Mouse (Mus musculus) kidney, adult 2 months (tissue): ENCODE measurements around the gene Mta1. TPM values are rescaled to one million over a fixed set of nuclear protein-coding genes. Genes with fewer than 3 reads are reported as not detected.
A peak's percentile ranks its signal among the peaks of the same experiment; 100 is the strongest.

ENCODE experiments used
- DNase-seq: peaks from one replicate; pipeline ENCODE4 v3.0.0; 2021
- H3K27ac ChIP-seq: fragments of 200-500 bp; 2 replicates; pipeline ENCODE4 v1.5.1; 2012; ENCODE audit warnings: low read depth, low read length, control low read depth, inconsistent platforms; ENCODE audit not compliant: insufficient read depth
- H3K27me3 ChIP-seq: fragments of 200-500 bp; replicated peaks from 2 replicates; pipeline ENCODE4 v1.6.1; 2012; ENCODE audit warnings: mild to moderate bottlenecking, moderate library complexity, low read length, inconsistent platforms; ENCODE audit not compliant: control insufficient read depth, insufficient read depth
- H3K36me3 ChIP-seq: fragments of 200-500 bp; 2 replicates; pipeline ENCODE4 v1.6.1; 2012; ENCODE audit warnings: mild to moderate bottlenecking, moderate library complexity, low read length, inconsistent platforms; ENCODE audit not compliant: control insufficient read depth, insufficient read depth
- H3K4me1 ChIP-seq: fragments of 200-500 bp; 2 replicates; pipeline ENCODE4 v1.6.1; 2011; ENCODE audit warnings: low read length; ENCODE audit not compliant: control insufficient read depth, insufficient read depth
- H3K4me3 ChIP-seq: fragments of 200-500 bp; 2 replicates; pipeline ENCODE4 v1.5.1; 2011; ENCODE audit warnings: mild to moderate bottlenecking, low read depth, low read length, control low read depth; ENCODE audit not compliant: insufficient read depth
- CTCF ChIP-seq: fragments of 200-500 bp; conservative IDR thresholded peaks from 2 replicates; pipeline ENCODE4 v1.5.1; 2011; ENCODE audit warnings: low read depth, mild to moderate bottlenecking, control low read depth, low read length, moderate library complexity, mixed read lengths; ENCODE audit not compliant: insufficient read depth, insufficient read length
- POLR2A ChIP-seq: fragments of 200-500 bp; IDR thresholded peaks from one replicate; pipeline ENCODE4 v1.6.1; 2011; ENCODE audit warnings: low read depth, low read length, control low read depth
- WGBS: fragments of 180-500 bp; shearing (Covaris S2); methylation state at CpG from one replicate; pipeline ENCODE4 v1.1.7; 2018; 5-methylcytosine and 5-hydroxymethylcytosine counted together
- polyA plus RNA-seq: library from polyadenylated mRNA; depleted of rRNA; stranded (reverse); fragments of >200 nt; gene quantifications from 2 replicates; pipeline ENCODE4 v1.2.3, GENCODE M21; 2012

Gene Mta1
- polyA plus RNA-seq, 1 experiment, result 39.0 TPM

- 84% methylated on average over 16 of the region's 16 CpGs for WGBS
- Histone ChIP-seq H3K4me1 (peaks cover 10% of the 10 kb centered on the region), H3K27me3 (no peaks in the 10 kb centered on the region), H3K27ac (no peak overlapping the region), H3K36me3 (no peaks in the 10 kb centered on the region), H3K4me3 (no peak overlapping the region)
- DNase-seq, result no peak
- TF ChIP-seq POLR2A (no peak), CTCF (no peak)
Measured at GRCm38 (mm10) chr12:113144886-113145285, 46.8 kb downstream of the Mta1 start.

DNA sequence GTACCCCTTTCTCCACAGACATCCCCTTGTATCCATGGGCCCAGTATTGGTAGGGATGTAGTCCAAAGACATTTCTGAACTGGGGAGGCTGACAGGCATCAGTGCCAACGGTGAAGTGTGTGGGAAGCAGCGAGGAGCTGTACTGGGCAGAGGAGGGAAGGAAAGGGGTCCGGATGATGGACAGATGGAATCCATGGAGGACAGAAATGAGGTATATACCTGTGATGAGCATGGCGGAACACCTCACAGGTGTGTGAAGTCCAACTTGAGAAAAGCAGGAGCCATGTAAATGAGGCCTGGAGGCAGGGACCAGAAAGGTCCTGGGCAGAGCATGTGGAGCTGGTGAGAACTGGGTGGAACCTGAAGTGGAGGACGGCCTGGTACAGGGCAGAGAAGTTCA is 47.5 kb downstream of the Mta1 start:
- Histone ChIP-seq H3K27ac (no peak overlapping the region), H3K36me3 (no peaks in the 10 kb centered on the region), H3K4me3 (no peak overlapping the region), H3K4me1 (peaks cover 10% of the 10 kb centered on the region), H3K27me3 (no peaks in the 10 kb centered on the region)
- TF ChIP-seq CTCF (no peak), POLR2A (no peak)
- WGBS, result 76% methylated on average over 5 of the region's 5 CpGs
- no peak for DNase-seq

DNA sequence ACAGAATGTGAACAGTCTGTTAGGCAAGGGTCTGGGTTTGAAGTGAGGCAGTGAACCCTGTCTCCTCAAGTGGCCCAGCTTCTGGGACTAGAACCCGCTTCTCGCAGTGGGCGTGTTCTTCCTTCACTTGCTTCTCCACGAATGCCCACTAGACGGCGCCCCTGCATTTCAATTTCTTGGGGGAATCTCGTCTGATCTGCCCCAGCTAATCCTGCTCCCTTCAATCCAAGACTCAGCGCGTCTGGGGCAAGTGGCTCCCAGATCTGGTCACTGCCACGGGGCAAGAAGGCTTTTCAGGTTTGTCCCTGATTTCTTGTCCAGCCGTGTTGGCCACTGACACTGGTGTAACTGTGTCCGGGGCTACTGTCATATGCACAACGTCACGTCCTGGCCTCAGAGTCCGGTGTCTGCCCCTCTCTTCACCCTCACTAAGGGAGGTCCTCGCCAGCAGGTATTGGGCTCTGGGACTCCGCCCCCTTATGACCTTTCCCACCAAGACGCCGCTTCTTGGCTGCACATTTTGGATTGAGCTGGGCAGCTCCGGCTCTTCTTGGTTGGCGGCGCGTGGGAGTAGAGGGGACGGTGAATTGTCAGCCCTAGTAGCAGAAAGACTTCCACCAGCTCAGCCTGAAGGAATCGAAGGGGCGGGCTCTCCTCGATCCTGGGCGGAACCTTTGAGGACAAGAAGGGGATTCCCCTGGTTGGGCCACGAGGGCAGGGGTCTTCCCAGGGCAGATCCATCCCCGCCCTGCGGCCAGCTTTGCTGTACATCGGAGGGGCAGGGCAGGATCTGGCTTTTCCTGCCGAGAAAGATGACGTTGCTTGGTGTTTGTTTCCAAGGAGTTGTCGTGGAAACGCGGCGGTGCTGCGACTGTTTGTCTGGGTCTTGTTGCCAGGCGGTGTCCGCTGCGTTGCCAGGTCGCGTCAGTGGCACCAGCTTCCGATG is 48.3 kb downstream of the Mta1 start, which contains the start of gene Crip1:
Gene Crip1 (plus strand): TSS at position 205 of the 946 bp plus-strand sequence.
- WGBS, result 15% methylated on average over 45 of the region's 45 CpGs

DNA sequence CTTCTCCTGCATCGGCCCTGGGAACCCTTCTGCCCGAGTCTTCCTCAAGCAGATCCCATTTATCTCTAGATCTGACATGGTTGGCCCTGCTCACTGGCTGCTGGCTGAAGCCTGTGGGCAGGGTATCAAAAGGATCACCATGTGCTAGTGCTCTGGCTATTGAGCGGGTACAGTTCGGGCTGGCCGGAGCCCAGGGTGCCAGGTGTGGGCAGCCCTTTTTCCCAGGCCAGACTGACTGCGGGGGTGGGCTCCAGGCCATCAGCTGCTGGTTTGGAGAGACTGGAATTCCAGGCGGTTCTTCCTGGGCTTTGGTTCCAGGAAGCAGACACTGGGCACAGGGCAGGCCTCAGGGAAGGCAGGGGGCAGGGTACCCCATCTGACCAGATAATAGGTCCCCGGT is 49.4 kb downstream of the Mta1 start:
- Histone ChIP-seq H3K4me1 (peaks cover 21% of the 10 kb centered on the region), H3K4me3 (no peak overlapping the region), H3K27me3 (no peaks in the 10 kb centered on the region), H3K27ac (no peak overlapping the region), H3K36me3 (no peaks in the 10 kb centered on the region)
- DNase-seq, result no peak
- 74% methylated on average over 8 of the region's 8 CpGs for WGBS
- TF ChIP-seq POLR2A (no peak), CTCF (no peak)

More for the DNA sequence above, 48.3 kb downstream of the Mta1 start, which contains the start of gene Crip1:
- Histone ChIP-seq H3K4me1 (peaks cover 18% of the 10 kb centered on the region), H3K27me3 (no peaks in the 10 kb centered on the region), H3K27ac (peak within 1 kb of the TSS; percentile 30), H3K36me3 (no peaks in the 10 kb centered on the region), H3K4me3 (peak within 1 kb of the TSS; percentile 2)
- DNase-seq, result peak; percentile 85
- TF ChIP-seq CTCF (peak; percentile 79), POLR2A (no peak)

- 68% methylated on average over 16 of the region's 16 CpGs for WGBS
- Histone ChIP-seq H3K27ac (no peak overlapping the region), H3K4me3 (no peak overlapping the region), H3K36me3 (no peaks in the 10 kb centered on the region), H3K27me3 (no peaks in the 10 kb centered on the region), H3K4me1 (peaks cover 21% of the 10 kb centered on the region)
- no peak for DNase-seq
- TF ChIP-seq POLR2A (no peak), CTCF (0 out of 2 replicates have a peak, but pooled peaks have one; percentile 14)
Measured at GRCm38 (mm10) chr12:113148381-113149035, 50.4 kb downstream of the Mta1 start.

DNA sequence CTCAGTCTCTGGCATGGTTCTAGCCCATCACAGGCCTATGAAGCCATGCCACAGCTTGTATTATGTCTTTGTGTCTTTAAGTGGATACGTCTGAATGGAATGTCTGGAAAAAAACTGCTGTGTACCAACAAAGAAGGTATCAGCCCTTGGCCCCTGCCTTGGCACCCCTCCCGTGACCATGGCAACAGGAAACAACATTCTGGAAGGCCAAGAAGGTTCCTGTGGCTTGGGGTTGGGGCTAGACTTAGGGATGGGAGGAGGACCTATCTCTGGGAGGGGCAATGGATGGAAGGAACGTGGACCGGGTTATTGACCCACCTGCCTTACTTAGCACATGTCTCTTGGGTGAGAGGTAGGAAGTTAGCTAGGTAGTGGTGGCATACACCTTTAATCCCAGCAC is 51.3 kb downstream of the Mta1 start:
- Histone ChIP-seq H3K27me3 (no peaks in the 10 kb centered on the region), H3K4me3 (no peak overlapping the region), H3K36me3 (no peaks in the 10 kb centered on the region), H3K4me1 (peaks cover 21% of the 10 kb centered on the region), H3K27ac (no peak overlapping the region)
- DNase-seq, result peak; percentile 41
- TF ChIP-seq POLR2A, result no peak
- TF ChIP-seq CTCF, result no peak
- WGBS, result 68% methylated on average over 4 of the region's 4 CpGs

DNA sequence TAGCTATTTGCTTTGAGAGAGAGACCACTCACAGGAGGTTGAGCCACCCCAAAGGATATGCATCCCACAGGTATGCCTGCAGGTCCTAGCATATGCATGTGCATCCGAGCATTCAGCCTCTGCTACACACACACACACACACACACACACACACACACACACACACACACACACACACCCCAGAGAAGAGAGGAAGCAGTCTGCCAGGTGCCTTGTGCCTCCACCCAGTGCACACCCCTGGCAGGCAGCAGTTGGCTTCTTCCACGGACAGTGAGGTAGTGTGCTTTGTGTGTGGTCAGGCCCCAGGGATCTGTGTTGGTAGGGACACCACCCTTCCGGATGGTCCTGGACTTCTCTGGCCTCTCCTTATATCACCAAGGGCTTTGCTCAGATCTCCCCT is 51.8 kb downstream of the Mta1 start:
- H3K4me1 ChIP-seq, result peaks cover 24% of the 10 kb centered on the region
- DNase-seq, result no peak
- TF ChIP-seq POLR2A (no peak), CTCF (no peak)
- H3K27ac ChIP-seq, result no peak overlapping the region
- H3K4me3 ChIP-seq, result no peak overlapping the region
- no peaks in the 10 kb centered on the region for H3K27me3 ChIP-seq
- 89% methylated on average over 3 of the region's 3 CpGs for WGBS
- H3K36me3 ChIP-seq, result no peaks in the 10 kb centered on the region
